Mouse (Mus musculus) mouse embryonic stem cell (cell line): ENCODE measurements around the gene Hs3st1.
"Not testable (repeated sequence)": the region's sequence is repeated elsewhere in the genome, so short reads cannot be mapped to it uniquely, and the experiment has no call there.

Experiments
- in situ Hi-C, 2 experiments: fragments of 300-500 bp; cut with MboI; formaldehyde crosslinking; loops; 1 replicate in 1 of 2; 3 replicates in 1 of 2; pipeline ENCODE4 v1.14.3; 2019 to 2020; ENCODE audit warnings: low sequenced_read_pairs in 2 of 2, low pct_unique_long_range_greater_than_20kb in 1 of 2, mixed read lengths in 1 of 2; ENCODE audit not compliant: unreplicated experiment in 1 of 2

The Hs3st1 gene

DNA sequence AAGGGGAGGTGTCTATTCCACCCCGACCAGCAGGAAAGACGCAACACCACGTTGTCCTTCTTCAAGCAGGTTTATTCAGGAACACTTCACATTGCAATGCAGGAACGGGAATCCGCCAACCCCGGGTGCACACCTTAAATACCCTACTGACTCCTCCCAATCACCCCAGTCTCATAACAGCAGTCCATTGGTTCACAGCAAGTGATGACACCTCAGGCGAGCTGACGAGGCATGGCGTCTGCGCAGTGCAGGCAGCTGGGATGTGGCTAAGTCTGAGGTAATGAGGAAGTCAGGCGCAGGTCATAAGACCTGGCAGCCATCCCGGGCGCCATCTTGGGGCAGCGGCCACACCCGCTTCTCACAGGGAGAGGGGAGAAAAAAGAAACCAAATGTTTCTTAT lies at the start of gene Hs3st1:
Gene Hs3st1, minus strand, starts transcription at position 101 of the 400 bp plus-strand sequence.
- in situ Hi-C loops = not testable (repeated sequence)

DNA sequence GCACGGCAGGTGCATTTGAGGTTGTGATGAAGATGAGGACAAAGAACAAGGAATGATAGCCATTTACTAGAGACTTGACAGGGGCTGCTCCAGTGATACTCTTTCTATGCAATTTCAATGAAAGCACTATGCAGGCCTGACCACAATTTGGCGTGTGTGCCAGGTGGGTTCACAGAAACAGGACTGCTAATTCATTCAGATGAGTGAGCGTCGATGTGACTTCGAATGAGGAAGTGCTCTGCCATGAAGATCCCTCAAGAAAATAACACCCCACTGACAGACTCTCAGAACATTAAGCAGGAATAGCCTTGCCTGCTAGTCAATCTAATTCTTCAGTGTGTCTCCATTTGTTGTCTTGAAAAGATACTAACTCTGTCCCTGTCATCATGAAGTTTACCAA lies 49.4 kb upstream of the Hs3st1 start:
- in situ Hi-C loops = no loop called here

DNA sequence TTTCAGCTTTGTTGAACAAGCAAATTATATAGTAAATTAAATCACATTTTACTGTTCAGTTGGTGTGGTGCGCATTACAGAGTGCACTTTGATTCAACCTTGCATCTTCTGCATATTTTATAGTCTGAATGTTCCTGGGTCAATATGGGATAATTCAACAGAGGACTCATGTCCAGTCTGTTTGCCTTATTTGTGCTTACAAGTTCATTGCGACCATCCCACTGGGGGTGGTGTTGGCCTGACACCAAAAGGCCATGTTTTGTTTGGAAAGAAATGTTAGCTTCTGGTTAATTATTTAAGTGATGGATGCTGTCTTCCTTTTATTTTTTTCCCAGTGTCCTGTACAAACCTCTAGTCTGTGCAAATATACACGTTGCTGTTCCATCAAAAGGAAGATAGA lies 48.7 kb upstream of the Hs3st1 start:
- in situ Hi-C loops = no loop called here

DNA sequence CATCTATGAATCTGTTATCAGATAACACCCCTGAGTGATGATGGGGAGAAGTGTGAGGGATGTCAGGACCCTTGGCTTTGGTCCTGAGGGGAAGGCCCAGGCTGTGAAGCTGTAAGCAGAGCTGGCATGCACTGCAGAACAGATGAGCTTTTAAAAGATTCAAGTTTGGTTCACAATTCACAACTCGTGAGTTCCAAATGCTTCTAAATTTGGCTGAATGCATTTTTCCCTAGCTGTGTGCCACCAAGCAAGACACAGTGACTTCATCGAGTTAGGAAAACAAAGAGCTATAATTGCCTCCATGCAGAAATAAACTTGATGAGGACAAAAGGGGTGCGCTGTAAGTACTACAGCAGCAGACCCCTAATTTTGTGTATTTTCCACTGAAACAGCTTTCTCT lies 48.2 kb upstream of the Hs3st1 start:
- in situ Hi-C loops = no loop called here

DNA sequence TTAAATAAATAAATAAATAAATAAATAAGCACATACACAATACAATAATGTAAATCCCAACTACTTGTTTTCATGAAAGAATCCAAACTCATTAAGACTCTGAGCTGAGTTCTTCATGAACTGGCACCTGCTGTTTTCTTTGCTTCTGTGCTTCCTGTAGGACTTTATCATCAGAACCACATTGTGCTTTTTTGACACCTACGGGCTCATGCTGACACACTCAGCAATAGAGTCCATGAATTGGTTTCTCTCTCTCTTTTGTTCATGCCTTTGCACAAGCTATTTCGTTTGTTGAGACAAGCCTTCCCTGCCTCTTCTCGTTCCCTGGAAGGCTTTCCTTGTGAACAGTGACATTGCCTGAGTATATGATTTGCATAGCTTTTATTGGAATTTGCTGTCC lies 46.8 kb upstream of the Hs3st1 start:
- in situ Hi-C loops = no loop called here

DNA sequence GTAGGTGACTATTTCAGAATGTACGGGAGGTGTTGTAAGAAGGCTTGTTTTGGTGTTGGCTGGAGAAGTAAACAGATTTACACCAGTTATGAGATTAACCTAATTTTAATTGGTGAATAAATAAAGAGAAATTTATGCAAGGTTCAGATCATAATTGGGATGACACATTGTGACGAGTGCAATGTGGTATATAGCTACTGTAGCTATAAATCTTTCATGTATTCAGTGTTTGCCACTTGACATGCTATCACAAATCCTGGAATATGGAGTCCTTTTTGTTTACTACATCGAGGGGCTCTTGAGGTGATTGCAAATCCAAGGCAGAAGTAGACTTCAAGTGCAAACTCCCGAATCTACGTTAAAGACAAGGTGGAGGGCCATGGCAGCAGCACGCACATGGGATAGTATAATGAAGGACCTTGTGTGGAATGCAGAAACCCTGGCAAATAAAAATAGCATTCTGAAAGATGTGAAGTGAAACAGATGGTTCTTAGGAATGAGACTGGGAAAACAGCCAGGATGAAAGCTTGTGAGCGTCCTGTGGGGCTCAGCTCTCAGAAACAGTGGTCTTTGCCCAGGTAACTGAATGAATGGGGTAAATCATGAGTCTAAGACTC lies 21.9 kb upstream of the Hs3st1 start:
- in situ Hi-C loops = no loop called here

DNA sequence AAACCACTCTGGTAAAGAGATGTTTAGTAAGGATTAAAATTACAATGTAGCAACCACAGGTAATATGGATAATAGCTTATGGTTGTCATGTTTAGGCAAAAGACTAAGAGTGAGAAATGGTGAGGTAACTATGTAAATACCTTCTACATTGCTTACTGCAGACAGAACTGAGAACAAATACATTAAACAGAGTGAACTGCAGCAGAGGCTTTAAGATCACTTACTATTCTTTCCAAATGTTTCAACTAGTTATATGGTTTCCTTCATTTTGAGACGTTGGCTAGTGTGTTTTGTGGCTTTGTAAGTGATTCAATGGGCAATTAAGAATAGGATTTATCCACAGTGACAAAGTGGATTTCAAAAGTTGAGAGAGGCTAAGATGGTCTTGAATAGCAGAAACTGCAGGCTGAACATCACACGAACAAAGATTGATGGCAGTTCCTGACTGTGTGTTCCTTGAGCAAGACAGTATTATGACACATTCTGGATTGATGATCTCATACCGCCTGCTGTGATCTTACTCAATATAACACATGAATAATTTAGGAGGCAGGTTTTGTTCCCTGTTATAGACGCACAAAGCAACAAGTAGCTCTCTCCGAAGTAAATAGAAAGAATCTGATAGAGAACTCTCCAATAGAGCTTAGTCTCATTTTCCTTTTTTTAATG lies 16.5 kb upstream of the Hs3st1 start:
- in situ Hi-C loops = no loop called here

DNA sequence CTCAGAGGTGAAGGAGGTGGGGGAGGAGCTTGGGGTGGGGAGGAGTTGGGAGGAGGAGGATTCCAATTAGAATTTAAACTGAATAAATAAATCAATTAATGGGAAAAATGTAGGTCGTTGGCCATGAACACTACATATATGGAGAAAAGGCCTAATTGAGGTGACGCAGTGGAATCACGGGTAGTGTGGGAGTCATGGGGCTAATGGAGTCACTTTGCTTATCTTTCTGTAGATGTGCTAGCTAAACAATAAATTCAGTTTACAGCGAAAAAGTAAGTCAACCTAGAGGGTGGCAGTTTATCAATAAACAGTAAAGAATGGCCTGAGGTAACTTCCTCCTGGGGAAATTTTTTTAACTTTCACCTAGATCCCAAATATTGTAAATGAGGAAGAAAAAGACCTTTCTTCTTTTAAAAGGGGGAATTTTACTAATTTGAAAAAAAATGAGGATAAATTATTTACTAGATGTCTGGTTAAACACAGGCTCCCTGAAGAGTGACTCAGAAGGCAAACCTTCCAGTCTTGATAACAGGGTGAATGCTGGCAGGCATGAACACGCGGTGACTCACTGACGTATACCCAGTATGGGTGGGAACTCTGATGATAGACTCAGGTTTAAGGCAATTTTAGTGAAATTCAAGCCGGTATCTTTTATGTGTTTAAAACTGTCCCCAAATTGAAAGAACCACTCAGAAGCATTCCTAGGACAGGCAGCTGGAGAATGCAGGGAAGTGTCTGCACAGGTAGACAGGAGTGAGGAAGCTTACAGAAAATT lies 6.6 kb upstream of the Hs3st1 start:
- in situ Hi-C loops = no loop called here

DNA sequence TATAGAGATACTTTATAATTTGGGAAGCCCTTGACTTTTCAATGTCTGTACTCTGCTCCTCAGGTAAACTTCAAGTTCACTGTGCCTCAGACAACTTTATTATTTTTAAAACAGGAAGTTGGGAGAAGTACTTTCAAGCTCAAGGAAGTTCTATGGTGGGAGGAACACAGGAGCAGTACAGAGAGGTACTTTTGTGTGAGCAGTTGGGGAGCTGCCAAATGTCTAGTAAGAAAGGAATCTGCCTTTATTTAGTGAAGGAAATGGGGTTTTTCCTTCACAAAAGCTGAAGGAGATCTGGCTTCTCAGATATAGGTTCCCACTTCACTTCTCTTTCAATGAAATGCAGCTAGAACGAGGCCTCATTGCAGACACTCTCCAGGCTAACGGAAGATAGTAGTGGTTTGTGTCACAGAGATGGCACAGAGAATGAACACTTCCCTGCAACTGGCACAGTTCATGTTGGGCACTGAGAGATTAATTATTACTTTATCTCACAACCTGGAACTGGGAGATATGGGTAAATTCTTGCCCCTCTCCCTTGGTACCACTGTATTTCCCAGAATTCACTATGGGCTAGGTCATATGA lies 3.7 kb upstream of the Hs3st1 start:
- in situ Hi-C loops = no loop called here

DNA sequence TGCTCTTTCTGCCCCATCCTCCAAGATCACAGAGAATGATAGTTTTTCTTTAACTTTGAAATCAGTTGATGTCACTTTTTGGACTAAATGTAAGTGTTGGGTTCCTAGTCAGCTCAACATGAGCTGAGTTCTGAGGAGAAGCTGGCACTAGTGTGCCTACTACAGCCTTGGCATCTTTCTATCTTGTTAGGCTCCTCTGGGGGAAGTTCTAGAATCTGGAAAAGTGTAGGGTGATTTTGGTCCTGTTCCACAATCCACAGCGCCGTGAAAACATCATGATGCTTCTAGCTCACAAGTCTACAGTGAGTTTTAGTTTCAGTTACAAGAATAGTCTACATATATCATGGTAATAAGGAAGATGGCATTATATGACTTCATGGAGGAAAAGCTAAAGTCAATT lies 18.4 kb downstream of the Hs3st1 start:
- in situ Hi-C loops = no loop called here

DNA sequence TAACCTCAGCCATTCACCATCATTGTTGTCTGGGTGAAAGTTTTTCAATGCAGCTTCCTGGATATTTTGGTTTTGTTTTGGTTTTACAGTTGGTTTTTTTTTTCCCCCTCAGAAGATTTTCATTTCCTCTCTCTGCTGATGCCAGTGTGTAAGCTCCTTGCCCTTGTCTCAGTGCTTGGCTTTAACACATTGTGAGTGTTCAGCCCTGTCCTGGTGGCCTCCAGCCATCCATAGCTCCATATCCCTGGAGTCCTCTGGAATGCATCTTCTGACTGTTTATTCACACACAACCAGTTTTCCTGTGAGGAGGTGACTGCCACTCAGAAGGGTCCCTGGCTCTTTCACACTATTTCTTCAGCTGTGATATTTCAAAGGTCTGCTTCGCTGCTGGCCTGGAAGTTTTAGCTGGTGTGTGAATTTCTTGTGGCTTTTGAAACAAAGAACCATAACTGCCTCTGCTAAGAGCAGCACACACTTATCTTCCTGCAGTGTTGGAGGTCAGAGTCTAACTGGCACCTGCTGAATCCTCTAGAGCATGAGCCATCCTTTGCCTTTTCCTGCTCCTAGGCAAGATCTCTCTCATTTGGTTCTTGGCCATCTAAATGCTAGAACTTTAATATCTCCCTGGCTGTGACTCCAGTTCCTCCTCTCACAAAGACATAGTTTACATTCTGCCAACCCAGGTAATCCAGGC lies 21.4 kb downstream of the Hs3st1 start:
- in situ Hi-C loops = no loop called here

DNA sequence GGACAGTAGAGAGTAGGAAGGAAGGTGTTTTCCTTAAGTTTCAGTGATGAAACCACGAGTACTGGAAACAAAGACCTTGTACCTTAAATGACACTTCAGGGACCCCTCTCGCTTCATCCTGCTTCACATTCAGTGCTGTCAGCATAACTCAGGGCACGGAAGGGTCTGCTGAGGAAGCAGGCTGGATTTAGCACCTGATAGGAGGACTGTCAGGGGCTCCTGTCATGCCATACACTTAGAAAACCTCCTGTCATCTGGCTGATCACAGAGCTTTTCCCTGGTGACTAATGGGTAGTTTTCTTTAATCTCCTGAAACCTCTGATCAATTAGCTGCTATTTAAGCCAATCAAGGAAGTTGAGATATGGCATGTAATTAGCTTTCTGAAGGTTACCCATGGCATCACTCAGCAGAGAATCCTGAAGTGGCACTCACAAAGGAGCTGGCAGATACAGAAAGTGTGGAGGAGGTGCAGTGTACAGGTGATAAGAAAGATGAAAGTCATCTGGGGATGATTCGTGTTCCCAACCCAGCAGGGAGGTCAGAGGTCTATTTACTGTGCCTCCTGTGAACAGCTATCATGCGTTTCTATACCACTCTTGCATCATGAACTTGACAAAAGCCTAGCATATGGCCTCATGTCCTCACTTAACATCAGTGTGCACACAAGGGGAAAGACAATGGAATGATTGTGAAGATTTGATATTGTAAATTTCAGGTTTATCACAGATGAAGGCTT lies 22.1 kb downstream of the Hs3st1 start:
- in situ Hi-C loops = no loop called here

DNA sequence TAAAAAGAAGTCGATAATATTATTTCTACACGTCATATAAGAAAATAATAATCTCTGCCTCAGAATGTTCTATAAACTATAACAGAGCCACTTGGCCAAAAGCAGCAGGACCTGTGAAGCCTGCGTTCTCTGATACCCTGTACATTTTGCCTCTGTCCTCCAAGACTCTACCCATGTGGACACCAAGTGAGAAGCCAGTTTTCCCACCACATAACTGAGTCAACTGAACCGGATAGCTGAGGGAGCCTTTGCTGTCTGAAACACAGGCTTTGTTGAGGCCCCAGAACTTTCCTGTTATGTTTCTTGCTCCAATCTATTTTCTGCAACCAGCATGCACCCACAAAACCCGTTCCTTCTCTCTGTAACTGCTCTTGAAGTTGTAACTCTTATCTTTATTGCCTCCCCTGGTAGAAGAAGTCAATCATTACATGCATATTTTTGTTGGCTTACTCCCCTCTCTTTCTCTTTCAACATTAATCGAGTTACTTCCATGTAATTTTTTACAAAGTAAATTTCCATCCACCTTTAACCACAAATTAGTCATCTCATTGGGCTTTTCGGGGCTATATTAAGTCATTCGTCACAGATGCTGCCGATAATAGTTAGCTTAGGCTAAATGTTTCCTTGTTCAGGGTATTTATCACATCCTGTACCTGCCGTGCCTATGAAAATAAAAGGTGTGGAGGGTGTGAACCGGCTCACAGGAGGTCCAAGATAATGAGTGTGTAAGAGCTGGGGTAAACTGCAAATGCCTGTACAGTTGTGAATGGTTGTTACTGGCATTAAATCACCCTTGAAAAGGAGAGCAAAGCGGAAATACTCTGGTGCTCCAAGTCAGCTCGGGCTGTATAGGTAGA lies 39.4 kb downstream of the Hs3st1 start:
- in situ Hi-C loops = no loop called here

DNA sequence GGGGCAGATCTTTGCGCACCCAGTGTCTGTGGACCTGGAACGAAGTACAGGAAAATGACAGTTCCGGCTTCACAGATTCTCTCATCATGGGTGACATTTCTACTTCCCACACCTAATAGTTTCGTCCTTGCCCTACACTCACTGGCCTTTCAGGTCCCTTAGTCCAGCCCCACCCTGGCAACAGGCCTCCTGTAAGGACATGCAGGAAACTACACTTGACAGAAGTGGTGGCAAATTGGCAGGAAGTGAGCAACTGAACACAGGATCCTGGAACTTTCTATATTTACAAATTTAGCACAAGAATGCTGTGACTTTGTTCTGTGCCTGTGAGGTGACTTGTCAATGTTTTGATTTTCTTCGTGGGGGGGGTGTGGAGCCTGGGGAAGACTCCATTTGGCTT lies 40.1 kb downstream of the Hs3st1 start:
- in situ Hi-C loops = no loop called here

DNA sequence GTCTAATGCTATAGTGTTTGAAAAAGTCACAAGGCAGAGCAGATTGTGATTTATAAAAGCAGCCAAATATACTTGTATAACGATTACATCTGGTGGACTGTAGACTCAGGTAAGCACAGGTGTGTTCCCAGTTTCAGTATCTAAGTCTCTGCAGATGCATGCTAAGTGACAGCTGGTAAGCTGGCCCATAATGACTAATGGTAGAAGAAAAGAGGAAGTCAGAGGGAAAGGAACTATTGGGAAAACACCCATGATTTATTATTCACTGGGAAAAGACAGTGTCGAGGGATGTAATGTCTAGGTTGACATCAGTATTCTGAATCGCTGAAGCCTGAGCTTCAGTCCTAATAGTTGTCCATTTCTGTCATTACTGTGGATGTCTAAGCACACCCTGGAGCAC lies 49.7 kb downstream of the Hs3st1 start:
- in situ Hi-C loops = no loop called here

DNA sequence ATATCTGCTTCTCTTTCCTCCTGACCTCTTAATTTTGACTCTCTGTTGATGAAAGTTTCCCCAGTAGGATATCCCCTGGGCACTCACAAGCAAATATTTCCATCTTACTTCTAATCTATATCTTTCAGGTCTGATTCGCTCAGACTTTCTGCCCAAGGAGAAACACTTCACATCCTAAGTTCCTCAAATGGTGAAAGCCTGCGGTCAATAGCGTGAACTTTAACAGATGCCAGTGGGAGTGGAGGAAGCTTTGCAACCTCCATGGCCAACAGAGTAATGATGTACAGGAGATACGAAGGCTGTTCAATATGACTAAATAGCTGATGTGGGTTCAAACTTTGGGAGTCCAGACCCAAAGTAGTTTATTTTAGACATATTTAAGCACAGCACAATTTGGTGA lies 94.4 kb downstream of the Hs3st1 start:
- in situ Hi-C loops = no loop called here

DNA sequence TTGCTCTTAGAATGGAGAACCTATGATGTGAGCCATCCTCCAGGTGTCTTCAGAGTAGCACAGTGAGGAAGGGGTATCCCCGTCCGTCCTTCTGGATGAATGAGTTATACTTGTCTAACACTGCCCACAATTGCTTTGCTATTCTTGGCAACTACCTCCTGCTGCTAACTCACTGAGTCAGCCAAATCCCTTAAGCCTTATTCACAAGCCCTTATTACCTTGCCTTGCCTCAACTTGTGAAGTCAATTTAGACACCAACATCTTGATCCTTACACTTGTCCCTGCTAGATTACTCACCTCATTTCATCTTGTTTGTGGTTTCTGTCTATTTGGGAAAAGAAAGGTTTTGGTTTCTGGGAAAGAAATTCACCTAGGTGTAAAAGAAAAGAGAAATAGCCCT lies 95.9 kb downstream of the Hs3st1 start:
- in situ Hi-C loops = no loop called here
